ENCODE assay signal across 8 mouse cellular contexts in genomic region chr12:54695511-54696241, GRCm38 (mm10). TPM values are rescaled to one million over a fixed set of nuclear protein-coding genes. Genes with fewer than 3 reads are reported as not detected.
A peak's percentile ranks its signal among the peaks of the same experiment; 100 is the strongest.
DNase-seq lines count a peak whose midpoint lies in the region; ATAC-seq and TF ChIP-seq lines count a peak whose summit lies in the region.

Gene Eapp (minus strand): TSS chr12:54695897.

- peaks cover 11% of the 10 kb centered on the region for H3K36me3 ChIP-seq in forebrain, embryonic 15.5 days

- H3K9me3 ChIP-seq in forebrain, embryonic 15.5 days: no peaks in the 10 kb centered on the region

- peak within 1 kb of the TSS; percentile 97 for H3K27ac ChIP-seq in forebrain, embryonic 15.5 days (replicated peaks)

- H3K27me3 ChIP-seq in forebrain, embryonic 15.5 days: no peaks in the 10 kb centered on the region

- peak within 1 kb of the TSS; percentile 83 for H3K4me2 ChIP-seq in forebrain, embryonic 15.5 days (replicated peaks)

- peaks cover 22% of the 10 kb centered on the region for H3K4me1 ChIP-seq in forebrain, embryonic 15.5 days
- H3K4me1 ChIP-seq in lung, adult 2 months (ENCODE audit: control insufficient read depth, insufficient read depth, low read length): no peaks in the 10 kb centered on the region

- peak; percentile 93 for TF ChIP-seq POLR2A in lung, adult 2 months (IDR thresholded peaks at IDR 0.05; ENCODE audit: borderline replicate concordance, extremely low read depth, low read depth, low read length)

- peak within 1 kb of the TSS; percentile 82 for H3K4me3 ChIP-seq in forebrain, embryonic 15.5 days
- H3K4me3 ChIP-seq in lung, adult 2 months (replicated peaks; ENCODE audit: extremely low read depth, low read depth, low read length): peak within 1 kb of the TSS; percentile 97

- intact Hi-C loops in heart, postnatal 25 days (cut with DNase I): loop anchor here (2.0 to 10.0 kb wide), 2 partner anchors 39 to 1159 kb away; partner anchors contain the start of gene Sptssa

- peak; percentile 95 for ATAC-seq in forebrain, embryonic 15.5 days (replicated peaks)
- peak; percentile 84 for ATAC-seq in neutrophil, adult 5-6 weeks (ENCODE audit: extremely low read depth, insufficient number of reproducible peaks, low FRiP score, poor library complexity, severe bottlenecking)

- DNase-seq in ES-CJ7 (ENCODE audit: low read depth, low spot score): peak; percentile 97
- peak; percentile 94 for DNase-seq in cerebellum, adult 11 months
- DNase-seq in heart, postnatal 25 days (ENCODE audit: low spot score): peak; percentile 91
- peak; percentile 95 to 98 for DNase-seq in layer of hippocampus, adult 18-20 months (ENCODE audit: low spot score in 2 of 2)
- peak; percentile 95 for DNase-seq in lung, adult 2 months
- DNase-seq in thymus, adult 18-20 months: peak; percentile 94 to 96

- H3K9ac ChIP-seq in forebrain, embryonic 15.5 days (replicated peaks): peak within 1 kb of the TSS; percentile 88

- under 1% methylated on average over 56 of the region's 57 CpGs for WGBS in forebrain, embryonic 15.5 days
- under 1% methylated on average over 57 of the region's 57 CpGs for WGBS in lung, adult 2 months

- TF ChIP-seq CTCF in lung, adult 2 months (IDR thresholded peaks at IDR 0.05; ENCODE audit: insufficient read depth, low read length): no peak

RNA-seq across cellular contexts. Expression of gene Eapp, which starts in this region (rescaled TPM):
- 90.8 and 94.2 TPM in 2 replicates for polyA plus RNA-seq in forebrain, embryonic 15.5 days (2015; fragmentation: Nextera tagmentation; extraction: Ambion mirVana)
- 10 to 100 TPM; 25.7 to 28.3 TPM for total RNA-seq in heart, postnatal 25 days (2021)
- total RNA-seq in layer of hippocampus, adult 18-20 months (2021): 10 to 100 TPM; 36.3 to 39.3 TPM
- 9.5 and 10.2 TPM in 2 replicates for polyA plus RNA-seq in lung, adult 2 months (2012; rRNA removed)
- total RNA-seq in neutrophil, adult 5-6 weeks (2017): 72.9 and 117 TPM in 2 replicates

Comparison
In these comparisons a context has a peak if more than half of its experiments do, and no peak if none do; other contexts are left out.
1. Peak in every context shown above with its lines: DNase-seq, ATAC-seq, H3K4me3 ChIP-seq and H3K27ac ChIP-seq.